Mouse (Mus musculus) 3134 (cell line): ENCODE data around the gene Syt5.

ENCODE experiments used
- DNase-seq: peaks from one replicate; pipeline ENCODE4 v3.0.0-alpha.2; 2011; ENCODE audit warnings: low spot score; ENCODE audit not compliant: insufficient read length; ENCODE audit errors: extremely low read depth

Syt5 gene

GRCm38 (mm10) chr7:4523205-4524130, 23.9 kb downstream of the Syt5 start:
- DNase-seq, result no peak

DNA sequence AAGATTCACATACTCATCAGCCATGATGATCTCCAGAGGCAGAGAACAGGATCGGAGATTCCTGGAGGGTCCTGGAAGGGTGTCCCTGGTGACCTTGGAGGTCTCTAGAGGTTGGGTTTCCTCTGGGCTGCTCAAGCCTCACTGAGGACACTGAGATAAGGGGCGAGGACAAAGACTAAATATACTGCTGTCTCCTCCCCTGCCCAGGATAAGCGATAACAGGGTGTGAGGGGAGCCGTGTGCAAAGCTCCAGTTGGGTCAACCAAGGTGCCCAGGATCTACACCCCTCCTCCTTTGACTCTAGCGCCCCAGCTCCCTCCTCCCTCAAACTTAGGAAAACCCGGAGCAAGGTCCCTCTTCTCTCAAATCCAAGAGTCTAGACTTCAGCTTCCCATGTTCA, 25.0 kb downstream of the Syt5 start:
- no peak for DNase-seq

- DNase-seq, result no peak
Measured at GRCm38 (mm10) chr7:4521231-4522003, 25.9 kb downstream of the Syt5 start.

DNA sequence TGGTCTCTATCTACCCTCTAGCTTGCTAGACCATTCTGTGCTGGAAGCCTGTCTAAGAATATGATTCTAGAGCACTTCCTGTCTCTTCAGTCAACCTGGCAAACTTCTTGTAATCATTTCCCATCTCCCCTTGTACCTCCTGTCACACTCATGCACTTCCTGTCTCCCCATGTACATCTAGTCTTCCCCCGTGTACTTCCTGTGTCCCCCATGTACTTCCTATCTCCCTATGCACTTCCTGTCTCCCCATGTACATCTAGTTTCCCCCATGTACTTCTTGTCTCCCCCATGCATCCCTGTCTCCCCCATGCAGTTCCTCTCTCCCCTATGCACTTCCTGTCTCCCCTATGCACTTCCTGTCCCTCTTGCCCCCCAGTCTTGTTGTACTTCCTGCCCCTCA, 28.9 kb downstream of the Syt5 start:
- DNase-seq, result no peak

DNA sequence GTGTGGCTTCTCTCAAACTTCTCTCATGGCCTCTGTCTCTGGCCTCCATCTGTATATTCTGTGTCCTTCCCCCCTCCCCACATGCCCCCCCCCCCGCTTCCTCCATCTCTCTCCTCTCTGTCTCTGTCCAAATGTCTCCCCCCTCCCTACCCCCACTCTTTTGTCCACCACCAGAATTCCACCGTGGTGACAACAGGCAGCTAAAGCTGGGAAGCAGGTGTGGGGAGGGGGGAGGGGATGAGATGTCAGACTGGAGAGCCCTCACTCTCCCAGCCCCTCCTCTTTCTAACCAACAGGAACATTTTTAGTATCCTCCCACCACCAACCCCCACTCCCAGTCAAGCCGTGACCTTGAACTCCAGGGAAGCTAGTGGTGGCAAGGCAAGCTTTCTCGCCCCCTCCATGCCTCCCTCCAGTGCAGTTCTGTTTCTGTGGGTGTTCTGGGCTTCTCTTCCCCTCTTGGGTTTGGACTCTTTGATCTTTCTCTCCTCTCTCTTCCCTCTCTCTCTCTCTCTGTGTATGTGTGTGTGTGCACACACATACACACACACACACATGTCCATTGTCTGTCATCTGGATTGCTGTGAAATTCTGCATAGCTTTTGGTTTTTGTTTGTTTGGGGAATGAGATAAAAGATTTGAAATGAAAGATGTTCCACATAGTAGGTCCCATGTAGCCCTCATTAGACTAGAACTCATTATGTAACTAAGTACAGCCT, 30.9 kb downstream of the Syt5 start, which contains the start of gene Tnnt1:
TSS of gene Tnnt1 (minus strand) at position 51 of the 719 bp plus-strand sequence.
- no peak for DNase-seq

DNA sequence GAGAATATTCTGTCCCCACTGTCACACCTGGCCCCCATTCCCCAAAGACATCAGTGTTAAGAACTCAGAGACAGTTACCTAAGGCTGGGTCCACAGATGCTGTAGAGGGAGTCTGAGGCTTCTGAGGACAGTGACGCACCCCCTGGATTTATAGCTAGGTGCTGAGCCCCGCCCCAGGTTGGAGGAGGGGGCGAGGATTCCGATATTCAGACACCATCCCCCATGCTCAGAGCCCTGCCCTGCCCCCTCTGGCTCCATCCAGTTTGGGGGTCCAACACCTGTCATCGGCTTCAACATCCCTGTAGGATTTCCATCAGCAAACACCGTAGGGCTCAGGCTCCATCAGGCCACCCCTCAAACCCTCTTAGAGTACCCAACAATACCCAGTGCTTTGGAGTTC, 31.5 kb downstream of the Syt5 start:
- no peak for DNase-seq

DNA sequence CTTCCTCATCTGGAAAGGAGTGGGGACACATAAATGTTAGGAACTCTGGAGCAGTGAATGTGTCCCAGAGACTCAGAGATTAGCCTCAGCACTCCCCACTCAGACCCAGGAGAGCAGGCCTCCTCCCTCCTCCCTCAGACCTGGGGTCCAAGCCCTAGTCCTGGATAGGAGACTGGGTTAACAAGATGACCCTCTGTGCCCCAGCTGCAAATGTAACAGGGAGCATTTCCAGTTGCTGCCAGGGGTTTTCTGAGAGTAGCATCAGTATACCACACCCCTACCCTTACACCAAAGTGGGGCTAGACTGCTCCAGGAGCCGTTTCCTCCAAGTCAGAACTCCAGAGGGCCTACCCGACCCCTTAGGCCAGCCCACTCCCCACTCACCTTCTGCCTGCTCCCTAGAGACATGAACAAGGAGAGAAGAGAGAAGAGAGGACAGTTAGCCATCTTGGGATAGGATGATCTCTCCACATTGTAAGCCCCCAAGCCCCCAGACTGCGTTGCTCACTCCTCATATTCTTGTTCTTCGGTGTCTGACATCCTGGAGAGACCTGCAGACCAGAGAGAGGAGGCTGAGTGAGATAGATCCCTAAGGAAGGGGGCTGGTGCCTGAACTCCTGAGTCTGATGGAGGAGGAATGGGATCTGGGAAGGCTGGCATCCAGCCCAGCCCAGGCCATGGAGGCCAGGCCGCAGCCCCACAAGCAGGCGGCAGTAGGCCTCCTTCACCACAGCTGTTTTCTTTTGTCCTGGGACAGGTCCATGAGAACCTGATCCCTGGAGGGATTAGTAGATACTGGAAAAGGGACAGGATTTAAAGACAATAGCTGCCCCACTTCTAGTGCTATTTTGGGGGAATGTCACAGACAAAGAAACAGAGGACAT, 33.3 kb downstream of the Syt5 start:
- DNase-seq, result no peak

DNA sequence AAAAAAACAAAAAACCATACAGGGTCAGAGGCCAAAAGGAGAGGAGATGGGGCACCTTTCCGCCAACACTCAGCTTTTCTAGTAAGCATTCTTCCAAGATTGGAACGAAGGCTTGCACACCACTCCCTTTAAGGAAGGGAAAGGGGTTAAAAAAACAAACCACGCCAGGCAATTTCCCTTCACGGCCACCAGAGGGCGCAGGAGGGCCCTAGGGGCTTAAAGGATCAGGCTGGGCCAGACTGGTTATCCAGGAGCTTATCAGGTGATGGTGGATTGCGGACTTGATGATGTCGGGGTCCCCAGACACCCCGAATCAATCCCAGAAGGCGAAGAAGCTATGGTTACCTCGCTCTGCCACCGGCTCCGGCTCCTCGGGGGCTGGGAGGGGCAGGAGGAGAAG, 34.1 kb downstream of the Syt5 start:
- peak; percentile 24 for DNase-seq

DNA sequence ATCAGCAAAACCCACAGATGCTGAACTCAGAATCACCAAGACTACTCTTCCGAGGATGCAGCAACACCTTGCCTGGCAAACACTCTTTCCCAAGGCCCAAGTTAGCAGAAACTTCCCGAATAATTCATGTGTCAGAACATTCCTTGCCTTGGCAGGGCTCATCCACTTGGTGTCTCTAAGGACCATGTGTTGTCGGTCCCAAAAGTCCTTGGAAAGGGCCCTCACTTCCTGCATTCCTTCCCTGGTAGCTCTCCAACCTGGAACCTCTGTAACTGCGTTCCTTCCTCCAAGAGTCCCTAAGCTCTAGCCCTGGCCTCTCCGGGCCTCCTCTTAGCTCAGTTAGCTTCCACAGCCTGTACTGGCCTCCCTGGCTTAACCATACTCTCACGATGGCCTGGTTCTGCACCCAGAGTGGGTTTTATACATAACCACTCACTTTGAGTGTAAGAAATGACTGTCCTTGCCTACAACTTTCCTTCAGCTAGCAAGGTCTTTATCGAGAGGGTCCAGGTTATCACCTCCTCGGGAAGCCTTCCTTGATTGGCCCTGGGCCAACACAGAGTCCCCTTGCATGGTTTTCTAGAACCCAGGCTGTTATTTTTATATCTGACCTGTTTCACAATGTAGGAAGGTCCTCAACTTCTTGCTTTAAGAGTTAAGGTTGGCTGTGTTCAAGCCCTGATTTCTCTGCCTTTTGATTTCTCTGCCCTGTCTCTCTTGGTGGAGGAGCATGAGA, 35.7 kb downstream of the Syt5 start:
- no peak for DNase-seq

DNA sequence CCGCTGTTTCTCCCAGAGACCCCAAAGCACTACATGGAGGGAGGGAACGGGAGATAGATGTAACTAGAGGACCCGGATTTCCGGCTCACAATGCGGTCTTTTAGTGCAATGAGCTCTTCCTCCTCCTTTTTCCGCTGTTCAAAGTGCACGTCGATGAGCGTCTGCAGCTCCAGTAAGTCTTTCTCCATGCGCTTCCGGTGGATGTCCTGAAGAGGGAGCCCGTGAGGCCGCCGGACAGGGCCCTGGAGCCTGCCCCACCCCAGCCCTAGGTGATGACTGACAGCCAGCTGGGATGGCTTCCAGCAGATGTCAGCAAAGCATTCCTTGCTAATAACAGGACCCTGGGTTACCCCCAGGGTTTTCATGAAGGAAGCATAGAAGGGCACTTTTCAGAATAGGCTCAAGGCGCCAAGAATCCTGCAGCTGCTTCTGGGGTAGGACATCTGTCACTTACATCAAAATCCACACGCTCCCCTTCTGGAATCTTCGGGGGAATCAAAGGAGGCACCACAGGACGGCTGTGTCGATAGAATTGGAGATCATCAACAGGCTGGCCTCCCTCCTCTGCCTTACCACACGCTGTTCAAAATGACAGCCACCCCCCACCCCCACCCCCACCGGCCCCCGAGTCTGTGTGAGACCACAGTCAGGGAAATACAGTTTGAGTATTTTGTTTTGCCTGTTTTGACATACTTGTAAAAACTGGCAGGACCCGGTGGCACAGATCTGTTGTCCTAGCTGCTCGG, 37.3 kb downstream of the Syt5 start:
- DNase-seq, result peak; percentile 57

GRCm38 (mm10) chr7:4508739-4509116, 38.6 kb downstream of the Syt5 start:
- no peak for DNase-seq

- no peak for DNase-seq
Measured at GRCm38 (mm10) chr7:4508062-4508738, 39.1 kb downstream of the Syt5 start.

GRCm38 (mm10) chr7:4507220-4507619, 40.1 kb downstream of the Syt5 start:
- DNase-seq, result no peak

DNA sequence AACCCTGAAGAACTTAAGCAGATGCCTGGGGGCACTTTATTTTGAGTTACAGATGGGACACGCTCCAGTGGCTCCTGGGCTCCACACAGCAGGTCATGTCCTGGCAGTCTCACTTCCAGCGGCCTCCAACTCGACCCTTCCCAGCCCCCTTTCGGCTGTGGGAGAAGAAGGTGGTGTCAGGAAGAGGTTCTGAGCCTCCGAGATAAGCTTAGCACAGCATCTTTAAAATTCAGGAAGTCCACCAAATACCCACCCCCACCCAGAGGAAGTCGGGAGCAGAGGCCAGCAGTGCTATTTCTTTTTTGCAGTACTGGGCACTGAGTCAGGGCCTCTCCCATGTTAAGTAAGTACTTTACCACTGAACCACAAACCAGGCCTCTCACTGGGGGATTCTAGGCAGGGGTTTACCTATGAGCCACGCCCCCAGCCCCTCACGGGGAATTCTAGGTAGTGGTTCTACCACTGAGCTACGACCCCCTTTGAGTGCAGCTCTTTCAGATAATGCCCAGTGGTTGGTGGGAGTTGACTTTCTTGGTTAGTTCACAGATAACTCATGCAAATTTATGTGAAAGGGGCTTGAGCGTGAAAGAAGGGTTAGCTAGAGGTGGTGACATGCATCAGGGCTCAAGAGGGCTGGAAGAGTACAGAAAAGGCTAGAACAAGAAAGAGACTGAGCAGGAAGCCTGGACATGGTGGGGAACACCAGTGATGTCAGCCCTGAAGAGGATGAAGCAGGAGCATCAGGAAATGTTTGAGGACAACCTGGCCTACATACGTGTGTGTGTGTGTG, 42.5 kb downstream of the Syt5 start:
- no peak for DNase-seq

GRCm38 (mm10) chr7:4503858-4504257, 43.5 kb downstream of the Syt5 start:
- no peak for DNase-seq

GRCm38 (mm10) chr7:4503100-4503499, 44.2 kb downstream of the Syt5 start:
- DNase-seq, result no peak

DNA sequence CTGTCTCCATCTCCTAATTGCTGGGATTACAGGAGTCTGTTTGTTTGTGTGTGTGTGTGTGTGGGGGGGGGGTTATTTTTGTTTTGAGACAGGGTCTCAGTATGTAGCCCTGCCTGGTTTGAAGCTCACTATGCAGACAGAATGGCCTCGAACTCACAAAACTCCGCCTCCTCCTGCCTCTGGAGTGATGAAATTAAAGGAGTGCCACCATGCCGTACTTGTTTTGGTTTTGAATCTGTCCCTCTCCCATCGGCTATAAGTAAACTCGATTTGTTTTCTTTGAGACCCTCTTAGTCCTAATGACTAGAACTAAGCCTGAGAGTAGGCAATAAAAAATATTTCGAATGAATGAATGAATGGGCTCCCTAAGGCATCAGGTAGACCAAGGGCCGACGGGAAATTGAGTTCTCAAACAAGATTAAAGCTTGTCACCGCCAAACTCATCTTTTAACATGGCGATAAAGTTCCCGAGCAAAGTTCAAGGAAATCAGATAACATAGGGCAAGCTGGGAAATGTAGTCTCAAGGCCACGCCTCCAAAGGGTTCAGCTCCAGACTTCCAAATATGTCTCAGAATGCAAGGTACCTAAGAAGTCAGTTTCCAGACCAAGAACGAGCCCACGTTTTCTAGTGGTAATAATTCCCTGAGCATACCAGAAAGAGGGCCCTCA, 44.8 kb downstream of the Syt5 start:
- DNase-seq, result peak; percentile 35
